Mouse (Mus musculus) embryonic facial prominence, embryonic 14.5 days (tissue): ENCODE measurements at regions not wholly inside any gene's neighbourhood (a gene's known extent, or its start where the extent isn't known, plus 50 kb on each side); places are given as distances from the start of the nearest gene placed in this dataset.

Source experiments
- ATAC-seq: fragments of 200-750 bp; cut with Nextera tagmentation; 2 replicates; pipeline ENCODE4 v1.8.0; 2017; ENCODE audit warnings: low read depth, moderate number of reproducible peaks, moderate TSS enrichment
- DNase-seq: peaks from one replicate; pipeline ENCODE4 v3.0.0-alpha.2; 2015; ENCODE audit warnings: low spot score
- H3K27ac ChIP-seq: fragments of 300-500 bp; sonication (generic); replicated peaks from 2 replicates; pipeline ENCODE4 v1.5.1; 2014; ENCODE audit warnings: low read depth, mild to moderate bottlenecking, low read length, moderate library complexity
- H3K27me3 ChIP-seq: fragments of 300-500 bp; sonication (generic); replicated peaks from 2 replicates; pipeline ENCODE4 v1.6.1; 2014; ENCODE audit warnings: low read length; ENCODE audit not compliant: control insufficient read depth, insufficient read depth
- H3K36me3 ChIP-seq: fragments of 300-500 bp; sonication (generic); 2 replicates; pipeline ENCODE4 v1.6.1; 2014; ENCODE audit warnings: low read length, mixed read lengths; ENCODE audit not compliant: control insufficient read depth, insufficient read depth
- H3K4me1 ChIP-seq: fragments of 300-500 bp; sonication (generic); 2 replicates; pipeline ENCODE4 v1.6.1; 2014; ENCODE audit warnings: antibody characterized with exemption, low read length; ENCODE audit not compliant: control insufficient read depth, insufficient read depth
- H3K4me2 ChIP-seq: fragments of 300-500 bp; sonication (generic); 2 replicates; pipeline ENCODE4 v1.6.1; 2014; ENCODE audit warnings: low read depth, mild to moderate bottlenecking, low read length, moderate library complexity, mixed read lengths
- H3K4me3 ChIP-seq: fragments of 300-500 bp; sonication (generic); 2 replicates; pipeline ENCODE4 v1.5.1; 2014; ENCODE audit warnings: low read depth, mild to moderate bottlenecking, low read length
- H3K9ac ChIP-seq: fragments of 300-500 bp; sonication (generic); 2 replicates; pipeline ENCODE4 v1.6.1; 2014; ENCODE audit warnings: low read depth, mild to moderate bottlenecking, low read length, moderate library complexity, mixed read lengths
- H3K9me3 ChIP-seq: fragments of 300-500 bp; sonication (generic); 2 replicates; pipeline ENCODE4 v1.6.1; 2016; ENCODE audit warnings: low read length; ENCODE audit not compliant: control insufficient read depth
- WGBS: fragments of 180-500 bp; shearing (Covaris S2); extraction: QIAGEN DNeasy Blood & Tissue Kit; methylation state at CpG from one replicate; pipeline ENCODE4 v1.1.7; 2014; 5-methylcytosine and 5-hydroxymethylcytosine counted together

- no peak overlapping the region for H3K4me2 ChIP-seq
These were observed 182.8 kb upstream of the Rybp start for GRCm38 (mm10) chr6:100470071-100470470.

GRCm38 (mm10) chr6:100462757-100463156 is 175.5 kb upstream of the Rybp start:
- Histone ChIP-seq H3K36me3 (no peaks in the 10 kb centered on the region), H3K4me1 (no peaks in the 10 kb centered on the region), H3K9ac (no peak overlapping the region), H3K27me3 (no peaks in the 10 kb centered on the region), H3K4me2 (no peak overlapping the region), H3K27ac (no peak overlapping the region), H3K9me3 (0 out of 2 replicates have a peak, but pooled peaks cover 5% of the 10 kb centered on the region), H3K4me3 (no peak overlapping the region)
- no peak for DNase-seq
- ATAC-seq = no peak
- WGBS = 89% methylated on average over 2 of the region's 2 CpGs

More at GRCm38 (mm10) chr6:100470071-100470470, 182.8 kb upstream of the Rybp start:
- Histone ChIP-seq H3K9me3 (peaks cover 12% of the 10 kb centered on the region; the same call in 1 of the 2 replicates), H3K27me3 (no peaks in the 10 kb centered on the region), H3K9ac (no peak overlapping the region), H3K4me1 (no peaks in the 10 kb centered on the region), H3K4me3 (no peak overlapping the region), H3K36me3 (no peaks in the 10 kb centered on the region), H3K27ac (no peak overlapping the region)
- DNase-seq = no peak
- 79% methylated on average over 2 of the region's 2 CpGs for WGBS
- ATAC-seq = no peak

- peaks cover 7% of the 10 kb centered on the region; the same call in 1 of the 2 replicates for H3K9me3 ChIP-seq
- no peak for DNase-seq
- no peaks in the 10 kb centered on the region for H3K36me3 ChIP-seq
- H3K4me2 ChIP-seq = no peak overlapping the region
- H3K9ac ChIP-seq = no peak overlapping the region
- ATAC-seq = no peak
- no peaks in the 10 kb centered on the region for H3K27me3 ChIP-seq
- H3K4me1 ChIP-seq = no peaks in the 10 kb centered on the region
- H3K27ac ChIP-seq = no peak overlapping the region
- no peak overlapping the region for H3K4me3 ChIP-seq
- WGBS = 83% methylated on average over 3 of the region's 3 CpGs
These were observed 166.1 kb upstream of the Rybp start for GRCm38 (mm10) chr6:100453401-100453800.

GRCm38 (mm10) chr6:100452097-100453002 is 165.1 kb upstream of the Rybp start:
- no peak for ATAC-seq
- no peaks in the 10 kb centered on the region for H3K27me3 ChIP-seq
- H3K4me2 ChIP-seq = no peak overlapping the region
- H3K4me3 ChIP-seq = no peak overlapping the region
- peaks cover 7% of the 10 kb centered on the region; the same call in 1 of the 2 replicates for H3K9me3 ChIP-seq
- no peak overlapping the region for H3K27ac ChIP-seq
- H3K36me3 ChIP-seq = no peaks in the 10 kb centered on the region
- WGBS = 52% methylated on average over 8 of the region's 9 CpGs
- H3K9ac ChIP-seq = no peak overlapping the region
- peaks cover 2% of the 10 kb centered on the region; the same call in 1 of the 2 replicates for H3K4me1 ChIP-seq
- DNase-seq = no peak

GRCm38 (mm10) chr6:100450108-100450507 is 162.8 kb upstream of the Rybp start:
- no peak for ATAC-seq
- peaks cover 7% of the 10 kb centered on the region; the same call in 1 of the 2 replicates for H3K9me3 ChIP-seq
- WGBS = 96% methylated on average over 6 of the region's 6 CpGs
- H3K4me1 ChIP-seq = peaks cover 4% of the 10 kb centered on the region; the same call in 1 of the 2 replicates
- H3K27me3 ChIP-seq = no peaks in the 10 kb centered on the region
- no peak overlapping the region for H3K27ac ChIP-seq
- H3K36me3 ChIP-seq = no peaks in the 10 kb centered on the region
- H3K4me2 ChIP-seq = no peak overlapping the region
- no peak for DNase-seq
- no peak overlapping the region for H3K9ac ChIP-seq
- no peak overlapping the region for H3K4me3 ChIP-seq

- DNase-seq (no peak), ATAC-seq (no peak)
- Histone ChIP-seq H3K36me3 (no peaks in the 10 kb centered on the region), H3K27me3 (no peaks in the 10 kb centered on the region), H3K4me2 (no peak overlapping the region), H3K9me3 (peaks cover 7% of the 10 kb centered on the region; the same call in 1 of the 2 replicates), H3K4me1 (peaks cover 4% of the 10 kb centered on the region; the same call in 1 of the 2 replicates), H3K27ac (no peak overlapping the region), H3K4me3 (no peak overlapping the region), H3K9ac (no peak overlapping the region)
- WGBS = 95% methylated on average over 4 of the region's 4 CpGs
These were observed 161.8 kb upstream of the Rybp start for GRCm38 (mm10) chr6:100449087-100449486.

- no peak; the same call in 1 of the 2 replicates for ATAC-seq
- DNase-seq = no peak
- Histone ChIP-seq H3K27me3 (no peaks in the 10 kb centered on the region), H3K4me2 (no peak overlapping the region), H3K4me1 (peaks cover 4% of the 10 kb centered on the region; the same call in 1 of the 2 replicates), H3K9me3 (peaks cover 7% of the 10 kb centered on the region; the same call in 1 of the 2 replicates), H3K27ac (no peak overlapping the region), H3K4me3 (no peak overlapping the region), H3K9ac (no peak overlapping the region), H3K36me3 (no peaks in the 10 kb centered on the region)
- 0% methylated on average over 1 of the region's 1 CpGs for WGBS
These were observed 159.9 kb upstream of the Rybp start for GRCm38 (mm10) chr6:100447211-100447610.

GRCm38 (mm10) chr6:100446804-100447203 is 159.5 kb upstream of the Rybp start:
- 63% methylated on average over 4 of the region's 4 CpGs for WGBS
- H3K36me3 ChIP-seq = no peaks in the 10 kb centered on the region

More at GRCm38 (mm10) chr6:100446804-100447203, 159.5 kb upstream of the Rybp start:
- Histone ChIP-seq H3K9ac (no peak overlapping the region), H3K27ac (no peak overlapping the region), H3K4me1 (peaks cover 4% of the 10 kb centered on the region; the same call in 1 of the 2 replicates), H3K4me2 (no peak overlapping the region), H3K27me3 (no peaks in the 10 kb centered on the region), H3K4me3 (no peak overlapping the region), H3K9me3 (peaks cover 7% of the 10 kb centered on the region; the same call in 1 of the 2 replicates)
- ATAC-seq = no peak
- no peak for DNase-seq
